Mouse (Mus musculus) liver, embryonic 11.5 days (tissue): Measurements from ENCODE around the gene Gm4131. TPM values are rescaled to one million over a fixed set of nuclear protein-coding genes. Genes with fewer than 3 reads are reported as not detected.

Source experiments
- ATAC-seq: fragments of 200-750 bp; cut with Nextera tagmentation; replicated peaks from 2 replicates; pipeline ENCODE4 v1.8.0; 2017; ENCODE audit warnings: moderate number of reproducible peaks, mild to moderate bottlenecking, moderate TSS enrichment, moderate library complexity; ENCODE audit not compliant: low FRiP score
- DNase-seq: peaks from one replicate; pipeline ENCODE4 v3.0.0-alpha.2; 2017; ENCODE audit warnings: low spot score
- H3K27ac ChIP-seq: fragments of 300-500 bp; sonication (generic); 2 replicates; pipeline ENCODE4 v1.5.1; 2014; ENCODE audit warnings: mild to moderate bottlenecking, low read depth, low read length, control low read depth
- H3K27me3 ChIP-seq: fragments of 300-500 bp; sonication (generic); replicated peaks from 2 replicates; pipeline ENCODE4 v1.6.1; 2014; ENCODE audit warnings: low read length, mixed read lengths; ENCODE audit not compliant: control insufficient read depth, insufficient read depth
- H3K36me3 ChIP-seq: fragments of 300-500 bp; sonication (generic); 2 replicates; pipeline ENCODE4 v1.6.1; 2014; ENCODE audit warnings: mild to moderate bottlenecking, low read length, moderate library complexity, mixed read lengths; ENCODE audit not compliant: control insufficient read depth, insufficient read depth
- H3K4me1 ChIP-seq: fragments of 300-500 bp; sonication (generic); replicated peaks from 2 replicates; pipeline ENCODE4 v1.6.1; 2014; ENCODE audit warnings: low read length, mixed read lengths; ENCODE audit not compliant: control insufficient read depth, insufficient read depth
- H3K4me2 ChIP-seq: fragments of 300-500 bp; sonication (generic); 2 replicates; pipeline ENCODE4 v1.6.1; 2014; ENCODE audit warnings: mild to moderate bottlenecking, control low read depth, moderate library complexity
- H3K4me3 ChIP-seq: fragments of 300-500 bp; sonication (generic); 2 replicates; pipeline ENCODE4 v1.5.1; 2014; ENCODE audit warnings: low read depth, low read length, control low read depth
- H3K9ac ChIP-seq: fragments of 300-500 bp; sonication (generic); 2 replicates; pipeline ENCODE4 v1.6.1; 2014; ENCODE audit warnings: low read depth, low read length, control low read depth
- H3K9me3 ChIP-seq: fragments of 300-500 bp; sonication (generic); 2 replicates; pipeline ENCODE4 v1.6.1; 2016; ENCODE audit warnings: low read length, inconsistent platforms, mixed read lengths; ENCODE audit not compliant: control insufficient read depth
- WGBS: fragments of 180-500 bp; shearing (Covaris S2); extraction: QIAGEN DNeasy Blood & Tissue Kit; methylation state at CpG from one replicate; pipeline ENCODE4 v1.1.7; 2014; 5-methylcytosine and 5-hydroxymethylcytosine counted together
- polyA plus RNA-seq: library from polyadenylated mRNA; unstranded; fragments of >200 nt; fragmentation: Nextera tagmentation; extraction: Ambion mirVana; gene quantifications from 2 replicates; pipeline ENCODE4 v1.2.1, GENCODE M21; 2014

The Gm4131 gene
- polyA plus RNA-seq, 1 experiment from 2014 or later, result not detected

GRCm38 (mm10) chr14:62450706-62451105 is 116.0 kb downstream of the Gm4131 start:
- Histone ChIP-seq H3K36me3 (no peaks in the 10 kb centered on the region), H3K4me2 (no peak overlapping the region), H3K27me3 (no peaks in the 10 kb centered on the region), H3K9me3 (no peaks in the 10 kb centered on the region), H3K9ac (no peak overlapping the region), H3K4me1 (no peaks in the 10 kb centered on the region), H3K4me3 (no peak overlapping the region), H3K27ac (no peak overlapping the region)
- 86% methylated on average over 1 of the region's 1 CpGs for WGBS
- ATAC-seq (no peak), DNase-seq (no peak)

DNA sequence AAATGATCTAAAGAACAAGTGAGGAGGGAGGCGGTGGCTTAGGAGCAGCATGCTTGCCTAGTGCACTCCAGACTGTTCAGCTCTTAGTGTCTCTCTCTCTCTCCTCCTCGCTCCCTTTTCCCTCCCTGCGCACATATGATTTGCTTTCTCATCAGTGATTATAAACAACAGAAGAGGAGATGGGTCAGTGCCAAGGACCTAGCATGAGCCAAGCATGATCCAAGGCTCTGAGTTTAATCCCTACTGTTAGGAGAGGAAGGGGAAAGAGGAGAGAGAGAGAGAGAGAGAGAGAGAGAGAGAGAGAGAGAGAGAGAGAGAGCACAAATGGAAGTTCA is 119.5 kb downstream of the Gm4131 start:
- no peak for DNase-seq
- H3K27ac ChIP-seq, result no peak overlapping the region
- 86% methylated on average over 3 of the region's 3 CpGs for WGBS
- no peaks in the 10 kb centered on the region for H3K9me3 ChIP-seq
- H3K4me2 ChIP-seq, result no peak overlapping the region
- H3K36me3 ChIP-seq, result no peaks in the 10 kb centered on the region
- H3K4me3 ChIP-seq, result no peak overlapping the region
- no peaks in the 10 kb centered on the region for H3K27me3 ChIP-seq
- no peaks in the 10 kb centered on the region for H3K4me1 ChIP-seq
- ATAC-seq, result no peak
- H3K9ac ChIP-seq, result no peak overlapping the region

- no peak for DNase-seq
- 71% methylated on average over 7 of the region's 7 CpGs for WGBS
Measured at GRCm38 (mm10) chr14:62446385-62447213, 120.1 kb downstream of the Gm4131 start.

DNA sequence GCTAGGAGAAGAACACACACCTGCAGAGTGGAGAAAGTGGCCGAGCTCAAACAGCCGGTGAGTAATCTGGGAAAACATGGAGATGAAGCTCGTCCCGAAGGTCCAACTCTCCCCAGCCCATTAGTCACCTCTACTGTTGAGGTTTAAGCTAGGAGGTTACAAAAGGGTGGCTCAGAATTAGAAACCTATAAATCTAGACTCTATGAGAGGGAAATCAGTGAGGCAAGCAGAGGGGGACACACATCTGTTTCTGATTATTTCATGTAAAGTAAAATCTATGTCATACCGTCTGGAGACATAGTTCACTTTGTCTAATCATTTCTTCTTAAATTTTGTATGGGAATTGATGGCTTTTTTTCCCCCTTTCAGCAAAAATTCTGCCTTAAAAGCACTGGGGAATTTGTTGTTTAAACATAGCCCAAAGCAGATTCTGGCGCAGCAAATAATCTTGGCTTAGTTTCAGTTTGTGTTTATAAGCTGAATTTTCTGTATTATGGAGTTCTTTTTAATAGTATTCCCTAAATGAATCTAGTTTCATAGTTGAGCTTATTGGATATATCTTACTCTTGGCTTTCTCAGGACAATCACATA is 122.8 kb downstream of the Gm4131 start:
- ATAC-seq (no peak), DNase-seq (no peak)
- Histone ChIP-seq H3K4me1 (no peaks in the 10 kb centered on the region), H3K36me3 (no peaks in the 10 kb centered on the region), H3K4me3 (no peak overlapping the region), H3K27ac (no peak overlapping the region), H3K9me3 (no peaks in the 10 kb centered on the region), H3K4me2 (no peak overlapping the region), H3K9ac (no peak overlapping the region), H3K27me3 (no peaks in the 10 kb centered on the region)
- 82% methylated on average over 6 of the region's 6 CpGs for WGBS

More at GRCm38 (mm10) chr14:62446385-62447213, 120.1 kb downstream of the Gm4131 start:
- no peaks in the 10 kb centered on the region for H3K4me1 ChIP-seq
- no peaks in the 10 kb centered on the region for H3K36me3 ChIP-seq
- H3K4me2 ChIP-seq, result no peak overlapping the region
- H3K27ac ChIP-seq, result no peak overlapping the region
- H3K9ac ChIP-seq, result no peak overlapping the region
- no peaks in the 10 kb centered on the region for H3K27me3 ChIP-seq
- ATAC-seq, result no peak
- no peak overlapping the region for H3K4me3 ChIP-seq
- H3K9me3 ChIP-seq, result no peaks in the 10 kb centered on the region

DNA sequence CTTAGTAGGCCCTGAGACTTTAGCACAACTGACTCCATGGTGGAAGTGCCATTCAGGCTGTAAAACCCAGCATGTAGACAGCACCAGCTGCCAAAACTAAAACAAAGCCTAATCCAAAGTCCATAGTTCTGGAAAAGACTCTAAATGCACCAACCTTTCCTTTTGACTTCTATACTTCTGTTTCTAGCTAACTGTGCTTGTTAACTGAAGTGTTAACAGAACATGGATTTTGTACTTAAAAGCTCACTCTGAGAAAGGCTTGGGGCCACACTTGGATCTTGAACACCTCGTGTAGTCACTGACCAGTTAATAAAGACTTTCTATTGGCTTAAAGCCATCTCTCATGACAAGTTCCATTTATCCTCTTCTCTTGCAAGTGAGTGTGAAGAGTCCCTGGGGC is 123.8 kb downstream of the Gm4131 start:
- H3K36me3 ChIP-seq, result no peaks in the 10 kb centered on the region
- DNase-seq (no peak), ATAC-seq (no peak)
- H3K9me3 ChIP-seq, result no peaks in the 10 kb centered on the region
- H3K4me2 ChIP-seq, result no peak overlapping the region
- no peak overlapping the region for H3K9ac ChIP-seq
- H3K27me3 ChIP-seq, result no peaks in the 10 kb centered on the region
- no peak overlapping the region for H3K4me3 ChIP-seq
- WGBS, result 75% methylated on average over 1 of the region's 1 CpGs
- H3K4me1 ChIP-seq, result no peaks in the 10 kb centered on the region
- no peak overlapping the region for H3K27ac ChIP-seq

GRCm38 (mm10) chr14:62440036-62440435 is 126.7 kb downstream of the Gm4131 start:
- Histone ChIP-seq H3K27ac (no peak overlapping the region), H3K36me3 (no peaks in the 10 kb centered on the region), H3K4me3 (no peak overlapping the region), H3K4me2 (no peak overlapping the region), H3K27me3 (no peaks in the 10 kb centered on the region), H3K4me1 (no peaks in the 10 kb centered on the region), H3K9me3 (no peaks in the 10 kb centered on the region), H3K9ac (no peak overlapping the region)
- ATAC-seq (no peak), DNase-seq (no peak)

DNA sequence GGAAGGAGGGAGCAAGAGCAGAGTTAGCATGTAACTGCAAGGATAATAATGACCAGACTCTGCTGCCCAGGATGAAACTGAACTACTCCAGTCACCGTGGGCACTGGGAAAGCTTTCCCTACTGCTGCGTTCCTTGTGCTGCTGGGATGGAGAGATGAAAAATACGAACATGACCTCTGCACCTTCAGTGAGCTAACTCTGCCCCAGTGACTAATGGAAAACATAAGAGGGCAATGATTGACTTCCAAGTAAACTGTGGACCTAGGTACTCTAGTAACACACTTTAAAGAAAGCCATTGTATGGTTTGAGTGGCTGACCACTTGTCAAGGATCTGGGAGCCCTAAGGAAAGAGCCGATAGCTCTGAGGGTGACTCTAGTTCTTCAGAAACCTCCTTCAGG is 128.5 kb downstream of the Gm4131 start:
- no peak overlapping the region for H3K9ac ChIP-seq
- H3K36me3 ChIP-seq, result no peaks in the 10 kb centered on the region
- ATAC-seq (no peak), DNase-seq (no peak)
- H3K9me3 ChIP-seq, result no peaks in the 10 kb centered on the region
- WGBS, result 78% methylated on average over 4 of the region's 4 CpGs
- no peak overlapping the region for H3K4me3 ChIP-seq
- H3K27ac ChIP-seq, result no peak overlapping the region
- H3K4me1 ChIP-seq, result no peaks in the 10 kb centered on the region
- H3K27me3 ChIP-seq, result no peaks in the 10 kb centered on the region
- no peak overlapping the region for H3K4me2 ChIP-seq

- DNase-seq (no peak), ATAC-seq (no peak)
- H3K36me3 ChIP-seq, result no peaks in the 10 kb centered on the region
- H3K27me3 ChIP-seq, result no peaks in the 10 kb centered on the region
- WGBS, result 86% methylated on average over 2 of the region's 2 CpGs
- H3K4me1 ChIP-seq, result no peaks in the 10 kb centered on the region
- no peak overlapping the region for H3K27ac ChIP-seq
- no peak overlapping the region for H3K9ac ChIP-seq
- H3K4me2 ChIP-seq, result no peak overlapping the region
- H3K9me3 ChIP-seq, result no peaks in the 10 kb centered on the region
- H3K4me3 ChIP-seq, result no peak overlapping the region
Measured at GRCm38 (mm10) chr14:62437806-62438205, 128.9 kb downstream of the Gm4131 start.

DNA sequence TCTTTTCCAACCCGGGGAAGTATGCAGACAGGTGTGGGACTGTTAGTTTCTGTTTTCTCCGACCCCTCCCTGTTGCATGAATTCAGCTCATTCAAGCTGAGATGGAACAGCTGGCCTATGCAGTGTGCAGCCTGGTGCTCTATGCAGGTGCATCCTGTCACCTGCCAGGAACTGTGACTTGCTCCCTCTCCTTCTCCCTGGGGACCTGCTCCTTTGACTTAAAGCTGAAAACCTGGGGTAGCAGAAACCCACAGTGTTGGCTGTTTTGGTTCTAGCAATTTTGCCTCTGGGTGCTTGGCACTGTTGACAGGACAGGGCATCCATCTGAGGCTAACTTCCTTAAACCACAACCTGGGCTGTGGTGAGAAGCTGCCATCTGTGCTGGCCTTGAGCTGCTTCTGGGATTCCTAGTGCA is 141.4 kb downstream of the Gm4131 start:
- ATAC-seq (no peak), DNase-seq (no peak)
- WGBS, result 83% methylated on average over 2 of the region's 2 CpGs
- no peaks in the 10 kb centered on the region for H3K4me1 ChIP-seq
- no peaks in the 10 kb centered on the region for H3K9me3 ChIP-seq
- no peaks in the 10 kb centered on the region for H3K36me3 ChIP-seq
- H3K27ac ChIP-seq, result no peak overlapping the region
- no peak overlapping the region for H3K9ac ChIP-seq
- no peak overlapping the region for H3K4me3 ChIP-seq
- no peaks in the 10 kb centered on the region for H3K27me3 ChIP-seq
- no peak overlapping the region for H3K4me2 ChIP-seq
